Mouse (Mus musculus) MEL (cell line): ENCODE measurements around the gene Slc26a6.

ENCODE experiments used
- CTCF ChIP-seq, 3 experiments: IDR thresholded peaks in 2 of 3; conservative IDR thresholded peaks in 1 of 3; 2 replicates each; pipeline ENCODE4 v1.5.1; 2011 to 2012; ENCODE audit warnings: low read length in 3 of 3, low read depth in 2 of 3, mild to moderate bottlenecking in 2 of 3, improper control_type of control experiment in 1 of 3, inconsistent platforms in 1 of 3, mixed read lengths in 1 of 3, moderate library complexity in 1 of 3; ENCODE audit not compliant: control insufficient read depth in 1 of 3, insufficient read depth in 1 of 3, poor library complexity in 1 of 3, severe bottlenecking in 1 of 3
- ELF1 ChIP-seq: IDR thresholded peaks from 2 replicates; pipeline ENCODE4 v1.6.1; 2014; ENCODE audit warnings: low read depth, mild to moderate bottlenecking, inconsistent platforms, low read length, improper control_type of control experiment, moderate library complexity
- EP300 ChIP-seq, 2 experiments: IDR thresholded peaks; 2 replicates each; pipeline ENCODE4 v1.6.1; 2011; ENCODE audit warnings: improper control_type of control experiment in 2 of 2, low read length in 2 of 2, low read depth in 1 of 2, mild to moderate bottlenecking in 1 of 2
- JUND ChIP-seq: IDR thresholded peaks from 2 replicates; pipeline ENCODE4 v1.6.1; 2011; ENCODE audit warnings: low read depth, mild to moderate bottlenecking, improper control_type of control experiment, low read length
- KAT2A ChIP-seq: conservative IDR thresholded peaks from 2 replicates; pipeline ENCODE4 v1.6.1; 2012; ENCODE audit warnings: low read depth, low read length, improper control_type of control experiment, inconsistent platforms
- MAFK ChIP-seq: IDR thresholded peaks from 2 replicates; pipeline ENCODE4 v1.6.1; 2011; ENCODE audit warnings: low read depth, mild to moderate bottlenecking, low read length, improper control_type of control experiment, borderline replicate concordance
- NELFE ChIP-seq: IDR thresholded peaks from 2 replicates; pipeline ENCODE4 v1.6.1; 2011; ENCODE audit warnings: low read depth, low read length, improper control_type of control experiment
- POLR2A ChIP-seq, 2 experiments: IDR thresholded peaks; 2 replicates each; pipeline ENCODE4 v1.6.1; 2011 to 2012; ENCODE audit warnings: low read length in 2 of 2, mild to moderate bottlenecking in 2 of 2, control low read depth in 1 of 2, improper control_type of control experiment in 1 of 2, low read depth in 1 of 2, moderate library complexity in 1 of 2; ENCODE audit not compliant: control insufficient read depth in 1 of 2, insufficient read depth in 1 of 2, poor library complexity in 1 of 2
- RAD21 ChIP-seq: IDR thresholded peaks from 2 replicates; pipeline ENCODE4 v1.6.1; 2011; ENCODE audit warnings: mild to moderate bottlenecking, low read depth, low read length, improper control_type of control experiment
- SIN3A ChIP-seq: IDR thresholded peaks from 2 replicates; pipeline ENCODE4 v1.6.1; 2012; ENCODE audit warnings: low read length, improper control_type of control experiment, inconsistent platforms
- TCF12 ChIP-seq: IDR thresholded peaks from 2 replicates; pipeline ENCODE4 v1.6.1; 2014; ENCODE audit warnings: low read depth, mild to moderate bottlenecking, inconsistent platforms, low read length, improper control_type of control experiment, moderate library complexity
- USF1 ChIP-seq: IDR thresholded peaks from 2 replicates; pipeline ENCODE4 v1.6.1; 2014; ENCODE audit warnings: low read depth, mild to moderate bottlenecking, inconsistent platforms, low read length, improper control_type of control experiment, moderate library complexity
- ZC3H11A ChIP-seq: IDR thresholded peaks from 2 replicates; pipeline ENCODE4 v1.6.1; 2012; ENCODE audit warnings: low read depth, mild to moderate bottlenecking, inconsistent platforms, low read length, improper control_type of control experiment
- ZNF384 ChIP-seq: IDR thresholded peaks from 2 replicates; pipeline ENCODE4 v1.6.1; 2012; ENCODE audit warnings: low read depth, mild to moderate bottlenecking, inconsistent platforms, low read length, improper control_type of control experiment

GRCm38 (mm10) chr9:108847374-108847773 is 5.7 kb upstream of the Slc26a6 start:
- TF ChIP-seq MAFK (no peak), POLR2A (IDR thresholded peaks at IDR 0.05; ENCODE audit: control insufficient read depth in 1 of 2, insufficient read depth in 1 of 2, low read depth in 1 of 2, low read length in 2 of 2, poor library complexity in 1 of 2) (no peak), RAD21 (no peak), JUND (no peak), CTCF (IDR thresholded peaks at IDR 0.05 in 2 of 3, conservative IDR thresholded peaks at IDR 0.05 in 1 of 3; ENCODE audit: control insufficient read depth in 1 of 3, insufficient read depth in 1 of 3, low read depth in 2 of 3, low read length in 3 of 3, poor library complexity in 1 of 3, severe bottlenecking in 1 of 3) (no peak), ZC3H11A (no peak), ELF1 (no peak), TCF12 (no peak), NELFE (no peak), ZNF384 (no peak), SIN3A (no peak), KAT2A (no peak), EP300 (IDR thresholded peaks at IDR 0.05; ENCODE audit: low read depth in 1 of 2, low read length in 2 of 2) (no peak), USF1 (no peak)
